Mouse (Mus musculus): Measurements from ENCODE around the gene Ccdc171. TPM values are rescaled to one million over a fixed set of nuclear protein-coding genes. Genes with fewer than 3 reads are reported as not detected.
"Not testable (repeated sequence)": the region's sequence is repeated elsewhere in the genome, so short reads cannot be mapped to it uniquely, and the experiment has no call there.

Gene Ccdc171
- total and polyA plus RNA-seq, 2 experiments = 1.4 to 6.8 TPM

GRCm38 (mm10) chr4:83526988-83527334, 1.6 kb downstream of the Ccdc171 start:
- Histone ChIP-seq H3K4me1 (ENCODE audit: control insufficient read depth, insufficient read depth, low read length) (0 out of 2 replicates have a peak, but pooled peaks cover 1% of the 10 kb centered on the region), H3K4me3 (ENCODE audit: insufficient read depth, low read depth, low read length) (no peak overlapping the region), H3K36me3 (ENCODE audit: control insufficient read depth, insufficient read depth, low read length) (no peaks in the 10 kb centered on the region), H3K27me3 (ENCODE audit: control insufficient read depth, insufficient read depth, low read length) (no peaks in the 10 kb centered on the region), H3K79me2 (ENCODE audit: control insufficient read depth, insufficient read depth, low read length) (no peaks in the 10 kb centered on the region), H3K9ac (ENCODE audit: low read depth, low read length) (no peak overlapping the region), H3K27ac (replicated peaks; ENCODE audit: insufficient read depth, low read depth, low read length) (no peak overlapping the region)
- no peak for TF ChIP-seq CTCF (IDR thresholded peaks at IDR 0.05; ENCODE audit: low read depth, low read length)
- no peak for TF ChIP-seq POLR2A (IDR thresholded peaks at IDR 0.05; ENCODE audit: extremely low read depth, insufficient read depth, low read length)
- WGBS = 83% methylated on average over 6 of the region's 6 CpGs
- no peak for DNase-seq (ENCODE audit: extremely low read depth, low read depth, low spot score)

GRCm38 (mm10) chr4:83527921-83528320, 2.6 kb downstream of the Ccdc171 start:
- 0 out of 2 replicates have a peak, but pooled peaks cover 1% of the 10 kb centered on the region for H3K4me1 ChIP-seq (ENCODE audit: control insufficient read depth, insufficient read depth, low read length)
- DNase-seq (ENCODE audit: extremely low read depth, low read depth, low spot score) = peak; percentile 51
- H3K4me3 ChIP-seq (ENCODE audit: insufficient read depth, low read depth, low read length) = no peak overlapping the region
- H3K27ac ChIP-seq (replicated peaks; ENCODE audit: insufficient read depth, low read depth, low read length) = no peak overlapping the region
- H3K79me2 ChIP-seq (ENCODE audit: control insufficient read depth, insufficient read depth, low read length) = no peaks in the 10 kb centered on the region
- H3K27me3 ChIP-seq (ENCODE audit: control insufficient read depth, insufficient read depth, low read length) = no peaks in the 10 kb centered on the region
- peak; percentile 38 for TF ChIP-seq CTCF (IDR thresholded peaks at IDR 0.05; ENCODE audit: low read depth, low read length)
- TF ChIP-seq POLR2A (IDR thresholded peaks at IDR 0.05; ENCODE audit: extremely low read depth, insufficient read depth, low read length) = no peak
- H3K9ac ChIP-seq (ENCODE audit: low read depth, low read length) = no peak overlapping the region
- no peaks in the 10 kb centered on the region for H3K36me3 ChIP-seq (ENCODE audit: control insufficient read depth, insufficient read depth, low read length)

- H3K4me1 ChIP-seq (ENCODE audit: control insufficient read depth, insufficient read depth, low read length); DNase-seq (ENCODE audit: extremely low read depth, low read depth, low spot score); H3K36me3 ChIP-seq (ENCODE audit: control insufficient read depth, insufficient read depth, low read length); H3K27ac ChIP-seq (replicated peaks; ENCODE audit: insufficient read depth, low read depth, low read length); H3K9ac ChIP-seq (ENCODE audit: low read depth, low read length); H3K79me2 ChIP-seq (ENCODE audit: control insufficient read depth, insufficient read depth, low read length); H3K4me3 ChIP-seq (ENCODE audit: insufficient read depth, low read depth, low read length); H3K27me3 ChIP-seq (ENCODE audit: control insufficient read depth, insufficient read depth, low read length): not testable (repeated sequence)
- WGBS = over 99% methylated on average over 4 of the region's 4 CpGs
Measured at GRCm38 (mm10) chr4:83530060-83530459, 4.7 kb downstream of the Ccdc171 start.

DNA sequence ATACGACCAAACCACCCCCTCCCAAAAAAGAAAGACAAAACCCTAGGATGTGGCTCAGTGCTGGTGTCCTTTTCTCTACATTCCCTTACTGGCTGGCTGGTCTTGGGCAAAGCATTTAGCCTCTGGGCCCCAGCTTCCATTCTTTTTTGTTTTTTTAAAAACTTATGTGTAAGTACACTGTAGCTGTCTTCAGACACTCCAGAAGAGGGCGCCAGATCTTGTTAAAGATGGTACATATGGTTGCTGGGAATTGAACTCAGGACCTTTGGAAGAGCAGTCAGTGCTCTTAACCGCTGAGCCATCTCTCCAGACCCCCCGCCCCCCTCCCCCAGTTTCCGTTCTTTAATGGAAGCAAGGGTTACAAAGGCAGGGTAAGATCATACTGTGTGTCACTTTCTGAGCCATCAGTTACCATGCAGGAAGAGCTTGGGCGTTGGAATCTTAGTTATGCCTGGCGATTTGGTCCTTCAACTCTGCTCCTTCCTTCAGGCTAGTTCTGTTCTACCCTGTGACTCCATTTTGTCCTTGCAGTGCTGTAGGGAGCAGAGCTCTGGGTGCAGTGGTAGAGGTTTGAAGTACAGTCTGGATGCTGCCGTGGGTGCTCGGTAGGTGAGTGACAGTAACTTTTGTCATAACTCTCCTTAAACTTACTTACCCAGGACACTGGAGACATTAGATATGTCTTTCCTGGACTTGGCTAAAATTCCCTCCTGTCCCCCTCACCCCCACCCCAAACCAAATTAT, 8.0 kb downstream of the Ccdc171 start:
- Histone ChIP-seq H3K4me3 (ENCODE audit: insufficient read depth, low read depth, low read length) (no peak overlapping the region), H3K79me2 (ENCODE audit: control insufficient read depth, insufficient read depth, low read length) (no peaks in the 10 kb centered on the region), H3K4me1 (ENCODE audit: control insufficient read depth, insufficient read depth, low read length) (no peaks in the 10 kb centered on the region), H3K27me3 (ENCODE audit: control insufficient read depth, insufficient read depth, low read length) (no peaks in the 10 kb centered on the region), H3K27ac (replicated peaks; ENCODE audit: insufficient read depth, low read depth, low read length) (no peak overlapping the region), H3K36me3 (ENCODE audit: control insufficient read depth, insufficient read depth, low read length) (no peaks in the 10 kb centered on the region), H3K9ac (ENCODE audit: low read depth, low read length) (no peak overlapping the region)
- WGBS = 89% methylated on average over 9 of the region's 9 CpGs
- DNase-seq (ENCODE audit: extremely low read depth, low read depth, low spot score) = peak; percentile 6
- no peak for TF ChIP-seq POLR2A (IDR thresholded peaks at IDR 0.05; ENCODE audit: extremely low read depth, insufficient read depth, low read length)
- TF ChIP-seq CTCF (IDR thresholded peaks at IDR 0.05; ENCODE audit: low read depth, low read length) = no peak

DNA sequence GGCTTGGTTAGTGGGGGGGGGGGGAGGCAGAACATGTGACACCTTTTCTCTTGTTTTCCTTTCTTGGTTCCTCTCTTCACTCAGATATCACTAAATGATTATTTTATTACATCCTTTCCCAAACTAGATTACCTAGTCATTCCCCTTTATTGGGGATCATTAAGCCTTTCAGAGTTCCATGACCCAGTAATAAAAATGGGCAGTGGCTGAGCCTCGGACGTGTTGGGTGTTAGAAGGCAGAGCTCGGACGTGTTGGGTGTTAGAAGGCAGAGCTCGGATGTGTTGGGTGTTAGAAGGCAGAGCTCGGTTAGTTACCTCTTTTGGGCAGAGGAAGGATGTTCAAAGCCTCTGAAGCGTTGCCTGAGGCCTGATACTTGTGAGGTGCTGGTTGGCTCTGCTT, 8.7 kb downstream of the Ccdc171 start:
- TF ChIP-seq POLR2A (IDR thresholded peaks at IDR 0.05; ENCODE audit: extremely low read depth, insufficient read depth, low read length) = no peak
- no peak for TF ChIP-seq CTCF (IDR thresholded peaks at IDR 0.05; ENCODE audit: low read depth, low read length)
- 89% methylated on average over 7 of the region's 7 CpGs for WGBS

GRCm38 (mm10) chr4:83549501-83549900, 24.2 kb downstream of the Ccdc171 start:
- TF ChIP-seq CTCF (IDR thresholded peaks at IDR 0.05; ENCODE audit: low read depth, low read length) (no peak), POLR2A (IDR thresholded peaks at IDR 0.05; ENCODE audit: extremely low read depth, insufficient read depth, low read length) (no peak)
- Histone ChIP-seq H3K79me2 (ENCODE audit: control insufficient read depth, insufficient read depth, low read length) (no peaks in the 10 kb centered on the region), H3K4me1 (ENCODE audit: control insufficient read depth, insufficient read depth, low read length) (no peaks in the 10 kb centered on the region), H3K27ac (replicated peaks; ENCODE audit: insufficient read depth, low read depth, low read length) (no peak overlapping the region), H3K4me3 (ENCODE audit: insufficient read depth, low read depth, low read length) (no peak overlapping the region), H3K27me3 (ENCODE audit: control insufficient read depth, insufficient read depth, low read length) (no peaks in the 10 kb centered on the region), H3K9ac (ENCODE audit: low read depth, low read length) (no peak overlapping the region), H3K36me3 (ENCODE audit: control insufficient read depth, insufficient read depth, low read length) (peaks cover 4% of the 10 kb centered on the region)
- WGBS = 82% methylated on average over 18 of the region's 18 CpGs
- DNase-seq (ENCODE audit: extremely low read depth, low read depth, low spot score) = no peak

More for the DNA sequence above, 8.7 kb downstream of the Ccdc171 start:
- no peak overlapping the region for H3K27ac ChIP-seq (replicated peaks; ENCODE audit: insufficient read depth, low read depth, low read length)
- H3K9ac ChIP-seq (ENCODE audit: low read depth, low read length) = no peak overlapping the region
- no peaks in the 10 kb centered on the region for H3K4me1 ChIP-seq (ENCODE audit: control insufficient read depth, insufficient read depth, low read length)
- no peaks in the 10 kb centered on the region for H3K36me3 ChIP-seq (ENCODE audit: control insufficient read depth, insufficient read depth, low read length)
- no peak overlapping the region for H3K4me3 ChIP-seq (ENCODE audit: insufficient read depth, low read depth, low read length)
- no peaks in the 10 kb centered on the region for H3K27me3 ChIP-seq (ENCODE audit: control insufficient read depth, insufficient read depth, low read length)
- no peaks in the 10 kb centered on the region for H3K79me2 ChIP-seq (ENCODE audit: control insufficient read depth, insufficient read depth, low read length)
- no peak for DNase-seq (ENCODE audit: extremely low read depth, low read depth, low spot score)

All from liver, adult 2 months (tissue).